Mouse (Mus musculus) erythroblast, embryonic 14.5 days (primary cell): ENCODE measurements around the gene Gbgt1.

Experiments used
- GATA1 ChIP-seq: IDR thresholded peaks from 2 replicates; pipeline ENCODE4 v1.6.1; 2012; ENCODE audit warnings: low read length, inconsistent platforms, mixed read lengths
- TAL1 ChIP-seq: IDR thresholded peaks from 3 replicates; pipeline ENCODE4 v1.6.1; 2012; ENCODE audit warnings: low read length, inconsistent platforms, mixed read lengths

GRCm38 (mm10) chr2:28525219-28525942 lies 28.7 kb downstream of the Gbgt1 start:
- TF ChIP-seq GATA1: no peak
- no peak for TF ChIP-seq TAL1
